Mouse (Mus musculus) embryonic stem cell, embryonic (primary cell): ENCODE measurements around the gene Zc3h4.

Experiments
- CTCF ChIA-PET, 4 experiments: fragments of 300-600 bp in 2 of 4; fragments of 350-600 bp in 2 of 4; sonication (Branson Sonifier 250); formaldehyde crosslinking; loops; one replicate each; lab custom pipeline; 2022; ENCODE audit warnings: inconsistent platforms in 2 of 4; lab: Charles Lee
- POLR2A ChIA-PET, 4 experiments: fragments of 300-600 bp in 2 of 4; fragments of 350-600 bp in 2 of 4; sonication (Branson Sonifier 250); formaldehyde crosslinking; loops; one replicate each; lab custom pipeline; 2022; ENCODE audit warnings: antibody characterized with exemption in 4 of 4, inconsistent platforms in 1 of 4; lab: Charles Lee

The Zc3h4 gene

DNA sequence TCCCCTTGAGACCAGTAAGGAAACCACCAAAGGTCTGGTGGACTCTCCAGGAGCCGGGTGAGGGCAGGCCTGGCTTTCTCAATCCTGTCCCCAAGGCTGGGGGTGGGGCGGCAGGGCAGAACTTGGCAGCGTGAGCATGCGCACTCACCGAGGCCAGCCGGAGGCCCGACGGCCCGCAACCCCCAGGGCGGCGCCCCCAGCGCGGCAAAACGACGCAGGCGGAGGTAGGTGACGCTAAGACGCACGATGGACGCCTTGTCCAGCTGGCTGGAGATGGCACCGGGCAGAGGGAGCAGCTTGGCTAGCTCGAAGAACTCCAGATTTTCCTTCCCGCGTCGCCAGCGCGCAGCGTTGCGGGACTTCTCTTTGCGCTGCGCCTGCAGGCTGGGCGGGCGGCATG is 73.7 kb downstream of the Zc3h4 start:
- CTCF ChIA-PET, result interaction anchor here in 1 of 4 experiments (0.5 to 1.2 kb wide), 4 partner anchors 11 to 418 kb away, joined by 3 to 5 read pairs (median 4); no protein-coding TSS in a partner anchor
- POLR2A ChIA-PET, result interaction anchor here in 2 of 4 experiments (0.7 to 1.5 kb wide), 3 partner anchors 73 to 189 kb away, joined by 3 read pairs; no protein-coding TSS in a partner anchor

DNA sequence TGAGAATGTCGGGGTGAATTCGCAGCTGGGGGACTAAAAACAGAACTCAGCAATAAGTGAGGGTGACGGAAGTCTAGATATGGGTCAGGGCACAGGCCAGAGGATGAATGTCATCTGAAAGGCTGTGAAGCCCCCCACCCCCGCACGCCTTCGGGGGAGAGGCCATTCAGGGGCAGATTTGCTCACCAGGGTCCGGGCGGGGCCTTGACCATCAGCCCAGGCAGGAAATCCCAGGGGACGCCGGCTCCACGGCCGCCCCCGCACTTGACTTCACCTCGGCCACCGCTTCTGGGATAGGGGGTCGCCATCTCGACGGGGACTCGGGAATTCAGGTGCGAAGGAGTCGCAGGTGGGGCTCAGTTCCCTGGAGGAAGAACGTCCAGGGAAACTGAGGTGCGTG is 74.6 kb downstream of the Zc3h4 start:
- POLR2A ChIA-PET, result interaction anchor here in 3 of 4 experiments (0.6 to 1.5 kb wide), 6 partner anchors 14 to 190 kb away, joined by 3 to 4 read pairs (median 3); no protein-coding TSS in a partner anchor
- CTCF ChIA-PET, result interaction anchor here in 2 of 4 experiments (0.8 to 1.6 kb wide), 4 partner anchors 12 to 181 kb away, joined by 3 to 9 read pairs (median 4); no protein-coding TSS in a partner anchor

DNA sequence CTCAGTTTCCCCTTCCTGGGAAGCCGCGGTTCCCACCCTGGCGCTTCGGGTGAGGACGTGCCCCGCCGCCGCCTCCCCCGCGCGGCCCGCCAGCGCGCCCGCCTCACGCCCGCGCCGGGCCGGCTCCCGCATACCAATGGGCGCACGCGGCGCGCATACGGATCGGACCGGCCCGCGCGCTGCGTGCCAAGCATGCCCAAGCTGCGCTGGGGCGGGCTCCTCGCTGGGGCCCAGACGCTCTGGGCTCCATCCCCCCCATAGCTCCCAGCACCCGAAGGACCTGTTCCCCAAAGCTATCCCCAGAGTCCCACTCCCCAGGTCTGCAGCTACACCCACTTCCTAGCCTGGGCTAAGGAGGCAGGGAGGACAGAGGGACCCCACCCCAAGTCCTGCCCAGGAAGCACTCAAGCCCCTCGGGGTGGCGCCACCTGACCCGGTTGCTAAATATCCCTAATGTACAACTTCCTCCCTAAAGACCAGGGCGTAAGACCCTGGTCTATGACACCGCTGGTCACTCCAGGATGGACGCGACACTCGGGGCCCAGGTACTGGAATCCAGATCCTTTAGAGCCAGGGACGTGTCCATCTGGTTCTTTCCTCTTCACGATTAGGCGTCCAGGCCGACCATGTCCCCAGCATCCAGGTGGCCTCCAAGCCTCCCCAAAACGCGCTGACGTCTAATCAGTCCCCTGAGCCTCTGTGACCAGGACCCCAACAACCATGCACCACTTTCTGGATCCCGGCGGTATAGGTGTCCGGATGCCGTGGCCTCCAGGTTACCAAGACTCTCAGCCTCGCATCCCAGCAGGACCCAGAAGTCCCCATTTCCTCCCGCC is 75.3 kb downstream of the Zc3h4 start:
- POLR2A ChIA-PET, result interaction anchor here in 2 of 4 experiments (0.6 to 1.0 kb wide), 3 partner anchors 14 to 167 kb away, joined by 3 to 4 read pairs (median 3); no protein-coding TSS in a partner anchor
- CTCF ChIA-PET, result interaction anchor here in 2 of 4 experiments (0.8 to 1.6 kb wide), 3 partner anchors 13 to 181 kb away, joined by 3 to 9 read pairs (median 4); no protein-coding TSS in a partner anchor

DNA sequence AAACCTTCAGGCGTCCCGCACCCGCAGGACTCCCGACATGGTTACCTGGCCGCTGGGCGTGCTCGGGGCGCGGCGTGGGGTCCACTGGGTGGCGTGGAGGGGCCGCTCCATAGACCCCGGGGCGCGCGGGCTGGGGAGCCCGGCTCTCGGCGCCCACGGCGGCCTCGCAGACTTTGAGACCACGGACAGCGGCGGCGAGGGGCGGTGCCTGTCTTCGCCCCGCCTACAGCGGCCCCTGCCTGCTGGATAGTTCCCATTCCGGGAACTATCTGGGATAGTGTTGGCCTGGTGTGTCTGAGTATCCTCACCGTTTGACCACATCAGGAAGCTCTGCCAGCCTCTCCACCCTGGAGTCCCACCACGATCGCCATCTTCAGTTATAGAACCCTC is 75.9 kb downstream of the Zc3h4 start:
- POLR2A ChIA-PET, result no interaction called here
- CTCF ChIA-PET, result no interaction called here

DNA sequence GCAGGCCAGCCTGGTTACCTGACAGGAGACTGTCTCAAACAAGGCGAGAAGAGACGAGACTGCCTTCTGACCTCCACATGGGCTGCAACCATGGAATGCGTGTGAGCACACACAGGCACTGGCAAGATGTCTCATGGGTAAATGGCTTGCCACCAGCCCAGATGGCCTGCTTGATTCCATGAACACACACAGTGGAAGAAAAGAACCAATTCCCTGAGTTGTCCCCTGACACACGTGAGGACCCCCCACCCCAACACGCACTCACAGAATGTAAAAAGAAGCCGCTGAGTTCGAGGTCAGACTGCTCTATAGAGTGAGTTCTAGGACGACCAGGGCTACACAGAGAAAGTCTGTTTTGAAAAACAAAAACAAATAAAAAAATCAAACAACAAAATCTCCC is 76.9 kb downstream of the Zc3h4 start, which contains the start of gene Npas1:
Npas1 (minus strand) TSS at position 101 of the 400 bp plus-strand sequence.
- ChIA-PET POLR2A (no interaction called here), CTCF (interaction anchor here in 2 of 4 experiments (1.0 to 1.1 kb wide), 2 partner anchors 14 kb away, joined by 3 to 6 read pairs; no protein-coding TSS in a partner anchor)
